Mouse (Mus musculus) liver, adult 2 months (tissue): Measurements from ENCODE around the gene Mipep. TPM values are rescaled to one million over a fixed set of nuclear protein-coding genes. Genes with fewer than 3 reads are reported as not detected.
A peak's percentile ranks its signal among the peaks of the same experiment; 100 is the strongest.

Experiments used
- DNase-seq: peaks from one replicate; pipeline ENCODE4 v3.0.0-alpha.2; 2011; ENCODE audit warnings: low read depth, low spot score; ENCODE audit errors: extremely low read depth
- H3K27ac ChIP-seq: fragments of 200-500 bp; replicated peaks from 2 replicates; pipeline ENCODE4 v1.5.1; 2012; ENCODE audit warnings: low read depth, mild to moderate bottlenecking, control low read depth, inconsistent platforms, low read length; ENCODE audit not compliant: insufficient read depth
- H3K27me3 ChIP-seq: fragments of 200-500 bp; 2 replicates; pipeline ENCODE4 v1.6.1; 2012; ENCODE audit warnings: mild to moderate bottlenecking, moderate library complexity, low read length, inconsistent platforms; ENCODE audit not compliant: control insufficient read depth, insufficient read depth
- H3K36me3 ChIP-seq: fragments of 200-500 bp; 2 replicates; pipeline ENCODE4 v1.6.1; 2012; ENCODE audit warnings: low read length, inconsistent platforms; ENCODE audit not compliant: control insufficient read depth, insufficient read depth
- H3K4me1 ChIP-seq: fragments of 200-500 bp; 2 replicates; pipeline ENCODE4 v1.6.1; 2011; ENCODE audit warnings: low read length; ENCODE audit not compliant: control insufficient read depth, insufficient read depth
- H3K4me3 ChIP-seq: fragments of 200-500 bp; 2 replicates; pipeline ENCODE4 v1.5.1; 2011; ENCODE audit warnings: low read depth, mild to moderate bottlenecking, control low read depth, low read length, moderate library complexity; ENCODE audit not compliant: insufficient read depth
- H3K79me2 ChIP-seq: fragments of 200-500 bp; 2 replicates; pipeline ENCODE4 v1.6.1; 2012; ENCODE audit warnings: inconsistent platforms, mild to moderate bottlenecking, low read length, moderate library complexity; ENCODE audit not compliant: control insufficient read depth, insufficient read depth
- H3K9ac ChIP-seq: fragments of 200-500 bp; 2 replicates; pipeline ENCODE4 v1.6.1; 2012; ENCODE audit warnings: low read depth, mild to moderate bottlenecking, control low read depth, inconsistent platforms, low read length
- CTCF ChIP-seq: fragments of 200-500 bp; IDR thresholded peaks from 2 replicates; pipeline ENCODE4 v1.5.1; 2011; ENCODE audit warnings: low read depth, low read length, control low read depth
- POLR2A ChIP-seq: fragments of 200-500 bp; IDR thresholded peaks from 2 replicates; pipeline ENCODE4 v1.6.1; 2011; ENCODE audit warnings: low read length, control low read depth; ENCODE audit not compliant: insufficient read depth; ENCODE audit errors: extremely low read depth
- WGBS: fragments of 180-500 bp; shearing (Covaris S2); methylation state at CpG from one replicate; pipeline ENCODE4 v1.1.7; 2018; 5-methylcytosine and 5-hydroxymethylcytosine counted together
- polyA plus RNA-seq: library from polyadenylated mRNA; depleted of rRNA; stranded (reverse); fragments of >200 nt; gene quantifications from 2 replicates; pipeline ENCODE4 v1.2.3, GENCODE M21; 2012
- total RNA-seq: library from RNA; depleted of rRNA; stranded (reverse); fragments of >200 nt; gene quantifications from 2 replicates; pipeline ENCODE4 v1.2.3, GENCODE M21; 2014

Gene Mipep
- total and polyA plus RNA-seq, 2 experiments: 13.9 to 30.1 TPM

DNA sequence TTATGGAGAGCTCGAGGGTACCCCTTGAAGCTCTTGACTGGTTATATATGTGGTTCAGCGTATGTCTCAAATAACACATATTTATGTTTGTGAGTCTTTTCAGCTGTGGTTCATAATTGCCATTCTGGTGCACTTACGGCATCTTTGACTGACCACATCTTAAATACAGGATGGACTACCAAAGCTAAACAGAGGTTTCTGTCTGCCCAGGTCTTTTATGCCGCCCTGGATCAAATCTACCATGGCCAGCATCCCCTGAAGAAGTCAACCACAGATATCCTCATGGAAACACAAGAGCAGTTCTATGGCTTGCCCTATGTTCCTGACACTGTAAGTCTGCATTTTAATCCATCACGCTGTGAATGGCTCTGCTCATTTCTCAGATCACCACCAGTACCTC, 61.8 kb downstream of the Mipep start:
- no peak for DNase-seq
- no peaks in the 10 kb centered on the region for H3K79me2 ChIP-seq
- TF ChIP-seq POLR2A (no peak), CTCF (no peak)
- H3K27ac ChIP-seq: no peak overlapping the region
- H3K9ac ChIP-seq: no peak overlapping the region
- H3K4me3 ChIP-seq: no peak overlapping the region
- peaks cover 12% of the 10 kb centered on the region; the same call in 1 of the 2 replicates for H3K4me1 ChIP-seq
- no peaks in the 10 kb centered on the region for H3K27me3 ChIP-seq
- H3K36me3 ChIP-seq: peaks cover 3% of the 10 kb centered on the region; the same call in 1 of the 2 replicates
- WGBS: 96% methylated on average over 5 of the region's 5 CpGs

DNA sequence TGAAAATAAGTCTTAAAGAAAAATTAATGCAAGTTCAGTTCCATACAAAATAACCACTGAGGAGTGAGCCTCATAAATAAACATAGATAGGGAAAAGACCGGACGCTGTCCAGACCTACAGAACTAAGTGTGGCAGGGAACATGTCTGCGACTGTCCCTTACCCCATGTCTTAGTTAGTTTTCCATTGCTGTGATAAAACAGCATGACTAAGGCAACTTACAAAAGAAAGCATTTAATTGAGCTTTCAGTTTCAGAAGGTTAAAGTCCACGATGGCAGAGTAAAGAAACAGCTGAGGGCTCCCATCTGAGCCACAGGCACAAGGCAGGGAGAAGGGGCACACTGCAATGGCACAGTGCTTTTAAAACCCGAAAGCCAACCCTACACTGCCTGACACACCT, 63.8 kb downstream of the Mipep start:
- no peak for TF ChIP-seq CTCF
- no peak for TF ChIP-seq POLR2A
- Histone ChIP-seq H3K36me3 (peaks cover 3% of the 10 kb centered on the region; the same call in 1 of the 2 replicates), H3K79me2 (no peaks in the 10 kb centered on the region), H3K9ac (no peak overlapping the region), H3K27me3 (no peaks in the 10 kb centered on the region), H3K27ac (peak overlapping the region; percentile 71), H3K4me1 (peaks cover 12% of the 10 kb centered on the region; the same call in 1 of the 2 replicates), H3K4me3 (no peak overlapping the region)
- 46% methylated on average over 5 of the region's 5 CpGs for WGBS
- DNase-seq: peak; percentile 79

DNA sequence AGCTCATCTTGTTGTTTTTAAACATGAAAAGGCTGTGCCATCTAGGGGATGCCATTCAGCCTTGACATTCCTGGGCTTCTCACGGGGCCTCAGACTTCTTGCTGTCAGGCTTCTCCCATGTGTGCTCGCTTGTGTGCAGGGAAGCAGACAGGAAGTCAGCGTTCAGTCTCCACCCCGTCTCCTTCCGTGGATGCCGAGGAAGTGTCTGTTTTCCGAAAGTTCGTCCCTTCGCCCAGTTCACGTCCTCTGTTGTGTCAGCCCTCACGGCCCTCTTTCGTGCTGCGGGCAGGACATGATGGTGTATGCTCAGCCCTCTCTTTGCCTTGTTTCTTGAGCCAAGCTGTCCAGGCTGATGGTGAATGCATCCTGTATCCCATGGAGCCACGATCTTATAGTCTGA, 65.7 kb downstream of the Mipep start:
- H3K4me3 ChIP-seq: no peak overlapping the region
- H3K79me2 ChIP-seq: no peaks in the 10 kb centered on the region
- no peak overlapping the region for H3K9ac ChIP-seq
- H3K36me3 ChIP-seq: 0 out of 2 replicates have a peak, but pooled peaks cover 2% of the 10 kb centered on the region
- no peak for TF ChIP-seq POLR2A
- no peak for TF ChIP-seq CTCF
- H3K4me1 ChIP-seq: peaks cover 12% of the 10 kb centered on the region; the same call in 1 of the 2 replicates
- 77% methylated on average over 14 of the region's 14 CpGs for WGBS
- peak overlapping the region; percentile 16; the same call in 1 of the 2 replicates for H3K27ac ChIP-seq
- no peak for DNase-seq
- no peaks in the 10 kb centered on the region for H3K27me3 ChIP-seq

DNA sequence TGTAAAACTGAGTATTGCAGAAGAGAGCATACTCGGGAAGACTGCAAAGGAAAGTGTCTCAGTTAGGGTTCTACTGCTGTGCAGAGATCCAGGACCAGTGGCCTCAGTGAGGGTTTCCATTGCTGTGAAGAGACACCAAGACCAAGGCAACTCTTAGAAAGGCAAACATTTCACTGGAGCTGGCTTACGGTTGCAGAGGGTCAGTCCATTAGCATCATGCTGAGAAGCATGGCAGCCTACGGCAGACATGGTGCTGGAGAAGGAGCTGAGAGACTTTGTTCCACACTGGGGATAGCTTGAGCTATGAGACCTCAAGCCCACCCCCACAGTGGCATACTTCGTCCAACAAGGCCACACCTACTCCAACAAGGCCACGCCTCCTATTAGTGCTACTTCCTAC, 67.3 kb downstream of the Mipep start:
- H3K79me2 ChIP-seq: no peaks in the 10 kb centered on the region
- no peak overlapping the region for H3K4me3 ChIP-seq
- 96% methylated on average over 5 of the region's 5 CpGs for WGBS
- H3K27me3 ChIP-seq: no peaks in the 10 kb centered on the region
- no peak overlapping the region for H3K27ac ChIP-seq
- peaks cover 12% of the 10 kb centered on the region; the same call in 1 of the 2 replicates for H3K4me1 ChIP-seq
- H3K36me3 ChIP-seq: no peaks in the 10 kb centered on the region
- no peak for DNase-seq
- no peak for TF ChIP-seq POLR2A
- TF ChIP-seq CTCF: no peak
- H3K9ac ChIP-seq: no peak overlapping the region

DNA sequence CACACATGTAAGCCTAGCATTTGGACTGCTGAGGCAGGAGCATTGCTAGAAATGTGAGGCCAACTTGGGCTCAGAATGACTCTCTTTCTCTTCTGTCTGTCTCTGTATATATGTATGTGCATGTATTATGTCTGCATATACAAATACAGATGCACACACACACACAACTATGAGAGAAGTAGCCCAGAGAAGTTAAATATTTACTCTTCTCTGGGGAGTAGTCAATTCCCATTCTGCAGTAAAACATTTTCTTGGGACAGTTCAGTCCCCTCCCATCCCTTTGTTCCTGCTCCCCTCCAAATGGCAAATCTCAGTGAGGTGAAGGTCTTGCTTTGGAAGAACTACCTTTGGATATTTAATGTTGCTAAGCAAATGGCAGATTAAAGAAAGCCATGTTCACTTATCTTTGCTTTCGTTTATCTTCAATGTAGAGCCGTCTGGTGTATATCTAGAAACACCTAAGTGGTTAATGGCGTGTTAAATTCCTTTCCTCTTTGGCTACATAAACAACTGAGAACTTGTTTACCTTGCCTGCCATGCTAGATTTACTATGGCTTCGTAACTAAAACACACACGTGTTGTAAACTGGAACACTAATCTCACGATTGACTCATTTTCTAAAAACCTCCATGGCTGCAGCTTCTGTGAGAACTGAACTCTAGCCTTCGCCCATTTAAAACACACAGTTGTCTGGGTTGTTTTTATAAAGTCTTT, 72.0 kb downstream of the Mipep start:
- Histone ChIP-seq H3K4me3 (no peak overlapping the region), H3K27ac (no peak overlapping the region), H3K27me3 (no peaks in the 10 kb centered on the region), H3K4me1 (no peaks in the 10 kb centered on the region), H3K36me3 (no peaks in the 10 kb centered on the region), H3K9ac (no peak overlapping the region), H3K79me2 (no peaks in the 10 kb centered on the region)
- no peak for DNase-seq
- 81% methylated on average over 7 of the region's 7 CpGs for WGBS
- TF ChIP-seq POLR2A (no peak), CTCF (no peak)

DNA sequence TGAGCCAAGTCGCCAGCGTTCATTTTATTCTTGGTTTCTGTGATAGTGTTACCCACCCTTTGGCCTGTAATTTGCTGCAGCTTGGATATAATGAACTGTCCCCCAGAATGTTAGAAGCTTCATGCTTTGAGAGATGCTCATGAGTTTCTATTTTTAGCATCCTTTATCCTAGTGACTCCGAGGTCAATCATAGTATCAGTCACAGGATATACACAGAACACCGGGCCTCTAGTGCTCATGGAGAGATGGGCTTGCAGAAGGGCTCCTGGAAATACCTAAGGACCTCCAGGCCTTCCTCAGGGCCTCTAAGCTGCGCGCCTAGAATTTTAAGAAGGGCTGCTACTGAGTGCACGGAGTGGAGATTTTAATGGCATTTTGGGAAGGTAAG, 72.5 kb downstream of the Mipep start:
- Histone ChIP-seq H3K36me3 (no peaks in the 10 kb centered on the region), H3K4me3 (no peak overlapping the region), H3K27ac (no peak overlapping the region), H3K9ac (no peak overlapping the region), H3K27me3 (no peaks in the 10 kb centered on the region), H3K4me1 (no peaks in the 10 kb centered on the region), H3K79me2 (no peaks in the 10 kb centered on the region)
- TF ChIP-seq CTCF (no peak), POLR2A (no peak)
- no peak for DNase-seq
- WGBS: 84% methylated on average over 7 of the region's 7 CpGs
